Mouse (Mus musculus) CH12.LX (cell line): ENCODE measurements around the gene Esrra.

Source experiments
- CTCF ChIP-seq, 2 experiments: IDR thresholded peaks in 1 of 2; conservative IDR thresholded peaks in 1 of 2; 2 replicates each; pipeline ENCODE4 v1.5.1; 2011 to 2012; ENCODE audit warnings: low read depth in 2 of 2, low read length in 2 of 2, improper control_type of control experiment in 1 of 2, inconsistent platforms in 1 of 2, mild to moderate bottlenecking in 1 of 2, moderate library complexity in 1 of 2
- ELF1 ChIP-seq: IDR thresholded peaks from 2 replicates; pipeline ENCODE4 v1.6.1; 2014; ENCODE audit warnings: low read depth, mild to moderate bottlenecking, inconsistent platforms, low read length, improper control_type of control experiment
- ETS1 ChIP-seq: conservative IDR thresholded peaks from 2 replicates; pipeline ENCODE4 v1.6.1; 2012; ENCODE audit warnings: low read depth, mild to moderate bottlenecking, inconsistent platforms, low read length, improper control_type of control experiment, moderate library complexity
- JUND ChIP-seq: conservative IDR thresholded peaks from 2 replicates; pipeline ENCODE4 v1.6.1; 2011; ENCODE audit warnings: low read depth, low read length, improper control_type of control experiment
- MXI1 ChIP-seq: IDR thresholded peaks from 2 replicates; pipeline ENCODE4 v1.6.1; 2011; ENCODE audit warnings: mild to moderate bottlenecking, low read depth, low read length, improper control_type of control experiment
- NELFE ChIP-seq: IDR thresholded peaks from 2 replicates; pipeline ENCODE4 v1.6.1; 2011; ENCODE audit warnings: low read depth, low read length, improper control_type of control experiment
- PAX5 ChIP-seq: IDR thresholded peaks from 2 replicates; pipeline ENCODE4 v1.6.1; 2012; ENCODE audit warnings: low read length, inconsistent platforms, mixed read lengths
- POLR2A ChIP-seq: IDR thresholded peaks from 2 replicates; pipeline ENCODE4 v1.6.1; 2011; ENCODE audit warnings: low read depth, mild to moderate bottlenecking, improper control_type of control experiment, low read length
- POLR2AphosphoS2 ChIP-seq: IDR thresholded peaks from 2 replicates; pipeline ENCODE4 v1.6.1; 2011; ENCODE audit warnings: low read depth, low read length, improper control_type of control experiment
- RCOR1 ChIP-seq: conservative IDR thresholded peaks from 2 replicates; pipeline ENCODE4 v1.6.1; 2012; ENCODE audit warnings: low read depth, mild to moderate bottlenecking, inconsistent platforms, low read length, improper control_type of control experiment
- UBTF ChIP-seq: IDR thresholded peaks from 2 replicates; pipeline ENCODE4 v1.6.1; 2012; ENCODE audit warnings: low read depth, mild to moderate bottlenecking, inconsistent platforms, low read length, improper control_type of control experiment, moderate library complexity
- ZKSCAN1 ChIP-seq: IDR thresholded peaks from 2 replicates; pipeline ENCODE4 v1.6.1; 2012; ENCODE audit warnings: low read depth, inconsistent platforms, low read length, improper control_type of control experiment, borderline replicate concordance

DNA sequence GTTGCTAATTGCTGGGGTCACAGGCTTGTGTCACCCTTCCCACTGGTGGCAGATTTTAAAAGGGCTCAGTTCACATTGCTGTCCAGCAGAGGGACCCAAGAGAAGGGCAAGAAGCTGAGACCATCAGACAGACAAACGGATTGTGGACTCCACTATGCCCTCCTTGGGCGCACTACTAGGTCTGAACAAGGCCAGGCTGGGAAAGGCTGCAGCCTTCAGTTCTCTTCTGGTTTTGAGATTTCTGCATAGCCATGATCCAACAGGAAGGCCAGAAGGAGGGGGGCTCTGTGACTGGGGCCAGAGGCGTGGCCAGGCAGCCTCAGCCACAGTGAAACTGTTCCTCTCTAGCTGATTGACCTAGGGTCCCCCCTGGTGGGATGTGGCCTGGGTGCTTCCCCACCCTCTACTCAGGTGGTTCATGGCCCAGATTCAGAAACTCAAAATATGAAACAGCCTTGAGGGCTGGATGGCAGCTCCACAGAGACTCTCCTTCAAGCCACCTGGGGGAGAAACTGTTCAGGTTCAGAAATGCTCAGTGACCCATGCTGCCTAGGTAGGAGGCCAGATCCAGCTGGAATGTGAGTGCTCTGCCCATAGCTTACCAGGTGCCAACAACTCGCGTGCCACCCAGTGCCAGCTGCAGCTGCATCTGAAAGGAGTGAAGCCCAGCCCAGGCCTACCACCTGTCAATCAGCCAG lies 49.9 kb downstream of the Esrra start:
- no peak for TF ChIP-seq JUND
- no peak for TF ChIP-seq POLR2A
- TF ChIP-seq MXI1: peak; percentile 40; the same call in 1 of the 2 replicates
- TF ChIP-seq RCOR1: 0 out of 2 replicates have a peak, but pooled peaks have one; percentile 32
- TF ChIP-seq POLR2AphosphoS2: no peak
- TF ChIP-seq NELFE: no peak; the same call in 1 of the 2 replicates
- peak; percentile 37; the same call in 1 of the 2 replicates for TF ChIP-seq ETS1
- TF ChIP-seq CTCF (conservative IDR thresholded peaks at IDR 0.05 in 1 of 2, IDR thresholded peaks at IDR 0.05 in 1 of 2; ENCODE audit: low read depth in 2 of 2, low read length in 2 of 2): peak; percentile 47 to 79
- TF ChIP-seq ELF1: no peak
- no peak for TF ChIP-seq ZKSCAN1
- TF ChIP-seq PAX5: no peak
- no peak for TF ChIP-seq UBTF
